Comparison of ENCODE assay signal across 21 mouse cellular contexts in genomic region chr1:33768827-33769226, GRCm38 (mm10).
"Had no signal": no experiment of that assay in that cellular context is flagged by ENCODE, and none has a peak within 500 bp of the region (broad histone marks: within the 10 kb centered on the region; RNA-seq: fewer than 3 reads in every experiment).

No protein-coding gene starts in this region.

- ATAC-seq: midbrain, embryonic 15.5 days had no signal

- H3K4me1 ChIP-seq: limb, embryonic 12.5 days; limb, embryonic 15.5 days; midbrain, embryonic 12.5 days; midbrain, embryonic 15.5 days; neural tube, embryonic 12.5 days; neural tube, embryonic 15.5 days had no signal

- H3K27me3 ChIP-seq: kidney, embryonic 15.5 days; limb, embryonic 12.5 days; limb, embryonic 15.5 days; liver, embryonic 15.5 days; lung, embryonic 15.5 days; midbrain, embryonic 12.5 days; midbrain, embryonic 15.5 days; neural tube, embryonic 12.5 days; neural tube, embryonic 15.5 days had no signal

- H3K4me3 ChIP-seq: kidney, embryonic 15.5 days; limb, embryonic 12.5 days; limb, embryonic 15.5 days; liver, embryonic 15.5 days; lung, embryonic 15.5 days; midbrain, embryonic 12.5 days; midbrain, embryonic 15.5 days; neural tube, embryonic 12.5 days; neural tube, embryonic 15.5 days had no signal

- DNase-seq: kidney, adult 2 months; kidney, postnatal 10 days; kidney, postnatal 36 days; left cerebral cortex, postnatal 4 days; lung, adult 18-20 months; lung, postnatal 10 days; lung, postnatal 36 days; right cerebral cortex, adult 18-20 months; right cerebral cortex, postnatal 14 days; right cerebral cortex, postnatal 4 days; thymus, postnatal 25 days had no signal

- H3K27ac ChIP-seq: kidney, embryonic 15.5 days; limb, embryonic 12.5 days; limb, embryonic 15.5 days; liver, embryonic 15.5 days; lung, embryonic 15.5 days; midbrain, embryonic 12.5 days; midbrain, embryonic 15.5 days; neural tube, embryonic 12.5 days; neural tube, embryonic 15.5 days; stomach, postnatal 0 days had no signal
